8 mouse cellular contexts compared by ENCODE assay signal in the genomic region with DNA sequence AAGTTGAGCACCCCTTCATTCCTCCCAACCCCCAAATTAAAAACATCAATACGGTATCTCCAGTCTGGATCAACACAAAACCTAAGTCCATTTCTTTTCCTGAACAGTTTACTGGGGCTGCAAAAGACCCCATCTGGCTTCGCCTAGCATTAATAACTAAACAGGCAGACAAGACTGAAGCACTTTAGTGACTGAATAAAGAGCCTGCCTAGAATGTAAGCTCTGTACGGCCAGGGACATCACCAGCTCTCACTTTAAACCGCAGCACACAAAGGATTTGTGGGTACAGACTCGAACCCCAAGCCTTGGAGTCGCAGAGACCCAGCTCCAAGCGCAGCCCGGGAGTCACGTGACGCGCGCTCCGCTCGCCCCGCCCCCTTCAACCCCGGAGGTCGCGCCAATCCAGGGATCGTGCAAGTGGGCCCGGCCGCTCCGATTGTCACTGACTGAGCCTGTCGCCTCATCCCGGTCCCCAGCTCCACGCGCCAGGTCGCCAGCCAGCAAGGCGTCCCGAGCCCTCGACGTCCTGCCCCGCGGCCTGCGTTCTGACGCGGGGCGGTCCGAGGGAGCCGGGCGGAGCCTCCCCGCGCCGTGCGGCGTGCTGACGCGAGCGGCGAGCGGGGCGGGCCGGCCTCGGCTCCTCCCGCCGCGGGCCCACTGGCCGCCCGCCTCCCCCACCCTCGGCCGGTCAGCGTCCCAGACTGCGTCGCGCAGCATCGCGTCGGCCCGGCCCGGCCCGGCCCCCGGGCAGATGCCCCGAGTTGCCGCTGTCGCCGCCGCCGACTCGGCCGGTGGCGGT. TPM values are rescaled to one million over a fixed set of nuclear protein-coding genes. Genes with fewer than 3 reads are reported as not detected.
DNase-seq lines count a peak whose midpoint lies in the region; ATAC-seq and TF ChIP-seq lines count a peak whose summit lies in the region.

TSS of gene Ric1 (plus strand) at position 646 of the 799 bp plus-strand sequence.

- H3K27me3 ChIP-seq in erythroblast, embryonic 14.5 days (ENCODE audit: control insufficient read depth), result no peaks in the 10 kb centered on the region; the same call in 1 of the 2 replicates
- no peaks in the 10 kb centered on the region for H3K27me3 ChIP-seq in heart, embryonic 12.5 days (replicated peaks)
- H3K27me3 ChIP-seq in kidney, embryonic 16.5 days (ENCODE audit: insufficient read depth, low read length), result no peaks in the 10 kb centered on the region
- H3K27me3 ChIP-seq in liver, adult 2 months (ENCODE audit: control insufficient read depth, insufficient read depth, low read length), result no peaks in the 10 kb centered on the region

- peak within 1 kb of the TSS; percentile 88 for H3K4me3 ChIP-seq in erythroblast, embryonic 14.5 days (replicated peaks)
- H3K4me3 ChIP-seq in heart, embryonic 12.5 days, result peak within 1 kb of the TSS; percentile 93
- H3K4me3 ChIP-seq in kidney, embryonic 16.5 days (ENCODE audit: low read length), result peak within 1 kb of the TSS; percentile 94
- H3K4me3 ChIP-seq in liver, adult 2 months (ENCODE audit: insufficient read depth, low read depth, low read length), result peak within 1 kb of the TSS; percentile 96

- WGBS in heart, embryonic 12.5 days, result under 1% methylated on average over 80 of the region's 80 CpGs
- WGBS in kidney, embryonic 16.5 days, result 1% methylated on average over 79 of the region's 80 CpGs
- WGBS in liver, adult 2 months, result 1% methylated on average over 80 of the region's 80 CpGs

- H3K9ac ChIP-seq in heart, embryonic 12.5 days, result peak within 1 kb of the TSS; percentile 96
- H3K9ac ChIP-seq in kidney, embryonic 16.5 days (replicated peaks; ENCODE audit: low read length), result peak within 1 kb of the TSS; percentile 94
- H3K9ac ChIP-seq in liver, adult 2 months (ENCODE audit: low read depth, low read length), result peak within 1 kb of the TSS; percentile 95

- peaks cover 23% of the 10 kb centered on the region for H3K4me1 ChIP-seq in erythroblast, embryonic 14.5 days (ENCODE audit: control insufficient read depth)
- peaks cover 13% of the 10 kb centered on the region for H3K4me1 ChIP-seq in heart, embryonic 12.5 days (replicated peaks)
- H3K4me1 ChIP-seq in kidney, embryonic 16.5 days (ENCODE audit: insufficient read depth, low read length), result peaks cover 17% of the 10 kb centered on the region
- peaks cover 12% of the 10 kb centered on the region for H3K4me1 ChIP-seq in liver, adult 2 months (ENCODE audit: control insufficient read depth, insufficient read depth, low read length)

- H3K27ac ChIP-seq in heart, embryonic 12.5 days (ENCODE audit: poor library complexity, severe bottlenecking), result peak within 1 kb of the TSS; percentile 95
- H3K27ac ChIP-seq in kidney, embryonic 16.5 days (ENCODE audit: low read length), result peak within 1 kb of the TSS; percentile 97
- peak within 1 kb of the TSS; percentile 89 for H3K27ac ChIP-seq in liver, adult 2 months (replicated peaks; ENCODE audit: insufficient read depth, low read depth, low read length)

- H3K36me3 ChIP-seq in erythroblast, embryonic 14.5 days (ENCODE audit: control insufficient read depth), result no peaks in the 10 kb centered on the region
- H3K36me3 ChIP-seq in heart, embryonic 12.5 days, result no peaks in the 10 kb centered on the region
- H3K36me3 ChIP-seq in kidney, embryonic 16.5 days (ENCODE audit: insufficient read depth, low read length), result 0 out of 2 replicates have a peak, but pooled peaks cover 7% of the 10 kb centered on the region
- H3K36me3 ChIP-seq in liver, adult 2 months (ENCODE audit: control insufficient read depth, insufficient read depth, low read length), result peaks cover 6% of the 10 kb centered on the region; the same call in 1 of the 2 replicates

- no peak for TF ChIP-seq CTCF in liver, adult 2 months (IDR thresholded peaks at IDR 0.05; ENCODE audit: low read depth, low read length)

- H3K9me3 ChIP-seq in erythroblast, embryonic 14.5 days (ENCODE audit: control insufficient read depth, low read length), result no peaks in the 10 kb centered on the region
- no peaks in the 10 kb centered on the region for H3K9me3 ChIP-seq in heart, embryonic 12.5 days (replicated peaks)
- no peaks in the 10 kb centered on the region for H3K9me3 ChIP-seq in kidney, embryonic 16.5 days (ENCODE audit: low read length)

- peak; percentile 99 for ATAC-seq in heart, embryonic 12.5 days (ENCODE audit: insufficient number of reproducible peaks, low FRiP score)
- peak; percentile 98 for ATAC-seq in kidney, embryonic 16.5 days (ENCODE audit: low FRiP score, low TSS enrichment)
- peak; percentile 61 for ATAC-seq in monocyte, adult 5-6 weeks (replicated peaks; ENCODE audit: insufficient number of reproducible peaks, low FRiP score, low TSS enrichment, poor library complexity, severe bottlenecking)

- H3K79me2 ChIP-seq in liver, adult 2 months (ENCODE audit: control insufficient read depth, insufficient read depth, low read length), result peaks cover 12% of the 10 kb centered on the region

- DNase-seq in CD4-positive, CD25-positive, alpha-beta regulatory T cell, adult 2 months (ENCODE audit: low read depth, low spot score), result peak; percentile 88
- DNase-seq in brain, embryonic 18.5 days (ENCODE audit: low read depth, low spot score), result peak; percentile 74
- DNase-seq in liver, adult 2 months (ENCODE audit: extremely low read depth, low read depth, low spot score), result peak; percentile 74
- DNase-seq in spleen, postnatal 36 days (ENCODE audit: low spot score in 2 of 2), result peak; percentile 81 to 82

- TF ChIP-seq POLR2A in liver, adult 2 months (IDR thresholded peaks at IDR 0.05; ENCODE audit: extremely low read depth, insufficient read depth, low read length), result peak; percentile 83; the same call in 1 of the 2 replicates

- peak within 1 kb of the TSS; percentile 74 for H3K4me2 ChIP-seq in heart, embryonic 12.5 days
- H3K4me2 ChIP-seq in kidney, embryonic 16.5 days (replicated peaks; ENCODE audit: low read depth, low read length), result peak within 1 kb of the TSS; percentile 68

RNA-seq across cellular contexts. Expression of gene Ric1, which starts in this region (rescaled TPM):
- polyA plus RNA-seq in erythroblast, embryonic 14.5 days (2012), result 0.08 and 0.18 TPM in 2 replicates
- 7.5 and 8.4 TPM in 2 replicates for polyA plus RNA-seq in heart, embryonic 12.5 days (2016; fragmentation: Nextera tagmentation; extraction: Ambion mirVana)
- polyA plus RNA-seq in kidney, embryonic 16.5 days (2015; fragmentation: Nextera tagmentation; extraction: Ambion mirVana), result 11.6 and 13.8 TPM in 2 replicates
- total RNA-seq in liver, adult 2 months (2014; rRNA removed), result 39.3 and 41.5 TPM in 2 replicates
- polyA plus RNA-seq in liver, adult 2 months (2012; rRNA removed), result 4.7 and 5.4 TPM in 2 replicates
- 58.8 to 70.8 TPM (median 64.9 TPM) in 3 replicates for total RNA-seq in monocyte, adult 5-6 weeks (2017)

Comparison
In these comparisons a context has a peak if more than half of its experiments do, and no peak if none do; other contexts are left out.
1. Peak in every context shown above with its lines: DNase-seq, ATAC-seq, H3K4me3 ChIP-seq and H3K27ac ChIP-seq.